ENCODE assay signal across 9 mouse cellular contexts in genomic region chr11:64313241-64313640, GRCm38 (mm10).
"Had no signal": no experiment of that assay in that cellular context is flagged by ENCODE, and none has a peak within 500 bp of the region (broad histone marks: within the 10 kb centered on the region; RNA-seq: fewer than 3 reads in every experiment).

No protein-coding gene starts in this region.

- ATAC-seq: intestine, embryonic 16.5 days; liver, embryonic 12.5 days; midbrain, embryonic 16.5 days had no signal

- DNase-seq: kidney, adult 2 months; kidney, postnatal 14 days; left cerebral cortex, postnatal 4 days; lung, postnatal 14 days; thymus, adult 18-20 months; thymus, postnatal 14 days had no signal
